13 mouse cellular contexts compared by ENCODE assay signal in the genomic region with DNA sequence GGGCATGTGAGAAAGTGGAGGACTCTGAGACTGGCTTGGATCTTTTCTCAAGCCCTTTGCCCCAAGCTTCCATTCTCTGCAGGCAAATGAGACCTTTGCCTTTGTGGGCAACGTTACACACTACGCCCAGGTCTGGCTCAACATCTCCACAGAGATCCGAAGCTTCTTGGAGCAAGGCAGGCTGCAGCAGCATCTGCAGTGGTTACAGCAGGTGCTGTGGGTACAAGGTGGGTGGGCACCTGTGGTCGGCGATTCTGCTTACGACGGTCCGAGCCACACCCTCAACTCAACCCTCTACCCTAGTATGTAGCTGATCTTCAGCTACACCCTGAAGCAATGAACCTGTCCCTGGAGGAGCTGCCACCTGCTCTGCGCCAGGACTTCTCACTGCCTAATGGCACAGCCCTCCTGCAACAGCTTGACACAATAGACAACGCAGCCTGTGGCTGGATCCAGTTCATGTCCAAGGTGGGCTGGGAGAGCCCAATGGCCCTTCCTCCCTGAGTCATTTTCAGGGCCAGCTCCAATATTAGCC. TPM values are rescaled to one million over a fixed set of nuclear protein-coding genes. Genes with fewer than 3 reads are reported as not detected.
"Had no signal": no experiment of that assay in that cellular context is flagged by ENCODE, and none has a peak within 500 bp of the region (broad histone marks: within the 10 kb centered on the region; RNA-seq: fewer than 3 reads in every experiment).

No protein-coding gene starts in this region.

- DNase-seq: liver, postnatal 0 days; lung, adult 2 months; lung, postnatal 14 days; lung, postnatal 36 days; retina, postnatal 1 day; right cerebral cortex, adult 18-20 months; right cerebral cortex, postnatal 14 days; thymus, adult 2 months; thymus, postnatal 25 days; thymus, postnatal 4 days had no signal

RNA-seq across cellular contexts. Expression of gene Clic3, which starts 20.3 kb away (rescaled TPM):
- total RNA-seq: megakaryocyte progenitor cell, adult 5-6 weeks; monocyte, adult 5-6 weeks; neutrophil, adult 5-6 weeks had no signal

RNA-seq across cellular contexts. Expression of gene Ptgds, which starts 33.5 kb away (rescaled TPM):
- total RNA-seq: monocyte, adult 5-6 weeks; neutrophil, adult 5-6 weeks had no signal
